Comparison of ENCODE assay signal across 43 mouse cellular contexts in genomic region chr3:109062391-109062790, GRCm38 (mm10). TPM values are rescaled to one million over a fixed set of nuclear protein-coding genes. Genes with fewer than 3 reads are reported as not detected.
"Had no signal": no experiment of that assay in that cellular context is flagged by ENCODE, and none has a peak within 500 bp of the region (broad histone marks: within the 10 kb centered on the region; RNA-seq: fewer than 3 reads in every experiment).

No protein-coding gene starts in this region.

- H3K9ac ChIP-seq: heart, embryonic 12.5 days; heart, embryonic 13.5 days; heart, embryonic 15.5 days; hindbrain, embryonic 12.5 days; hindbrain, embryonic 13.5 days; hindbrain, embryonic 14.5 days; hindbrain, embryonic 15.5 days; intestine, embryonic 15.5 days; kidney, embryonic 15.5 days had no signal

- H3K27me3 ChIP-seq: heart, embryonic 13.5 days; heart, embryonic 15.5 days; hindbrain, embryonic 12.5 days; hindbrain, embryonic 13.5 days; hindbrain, embryonic 15.5 days; intestine, embryonic 15.5 days had no signal

- H3K27ac ChIP-seq: heart, embryonic 10.5 days; heart, embryonic 13.5 days; heart, embryonic 15.5 days; hindbrain, embryonic 10.5 days; hindbrain, embryonic 12.5 days; hindbrain, embryonic 13.5 days; hindbrain, embryonic 14.5 days; hindbrain, embryonic 15.5 days; hindbrain, postnatal 0 days; intestine, embryonic 15.5 days; kidney, embryonic 15.5 days; kidney, postnatal 0 days had no signal

- H3K4me2 ChIP-seq: heart, embryonic 11.5 days; heart, embryonic 12.5 days; heart, embryonic 13.5 days; heart, embryonic 15.5 days; hindbrain, embryonic 12.5 days; hindbrain, embryonic 13.5 days; hindbrain, embryonic 14.5 days; hindbrain, embryonic 15.5 days; intestine, embryonic 15.5 days; kidney, embryonic 15.5 days had no signal

- ATAC-seq: intestine, embryonic 15.5 days; intestine, embryonic 16.5 days; intestine, postnatal 0 days had no signal

- H3K4me1 ChIP-seq: heart, embryonic 12.5 days; heart, embryonic 13.5 days; heart, embryonic 15.5 days; hindbrain, embryonic 10.5 days; hindbrain, embryonic 12.5 days; hindbrain, embryonic 13.5 days; hindbrain, embryonic 15.5 days; intestine, embryonic 15.5 days; kidney, embryonic 15.5 days had no signal

- H3K36me3 ChIP-seq: heart, embryonic 10.5 days; heart, embryonic 12.5 days; heart, embryonic 13.5 days; heart, embryonic 15.5 days; hindbrain, embryonic 10.5 days; hindbrain, embryonic 12.5 days; hindbrain, embryonic 13.5 days; hindbrain, embryonic 15.5 days; intestine, embryonic 15.5 days; kidney, embryonic 15.5 days had no signal

- DNase-seq: kidney, adult 11 months; kidney, adult 18-20 months; layer of hippocampus, adult 9-11 months had no signal

- H3K9me3 ChIP-seq: heart, embryonic 10.5 days; heart, embryonic 12.5 days; heart, embryonic 13.5 days; heart, embryonic 15.5 days; hindbrain, embryonic 10.5 days; hindbrain, embryonic 12.5 days; hindbrain, embryonic 13.5 days; hindbrain, embryonic 15.5 days; intestine, embryonic 15.5 days; kidney, embryonic 15.5 days had no signal

- H3K4me3 ChIP-seq: heart, embryonic 10.5 days; heart, embryonic 12.5 days; heart, embryonic 13.5 days; heart, embryonic 15.5 days; hindbrain, embryonic 10.5 days; hindbrain, embryonic 12.5 days; hindbrain, embryonic 13.5 days; hindbrain, embryonic 15.5 days; intestine, embryonic 15.5 days; kidney, embryonic 15.5 days had no signal

RNA-seq across cellular contexts. Expression of gene Slc25a54, which starts 17.9 kb away (rescaled TPM):
- total RNA-seq: heart, postnatal 10 days; heart, postnatal 14 days; heart, postnatal 25 days; heart, postnatal 36 days; heart, postnatal 4 days; hematopoietic stem cell, adult 5-6 weeks; hindbrain, postnatal 0 days; layer of hippocampus, adult 18-20 months; layer of hippocampus, adult 8-10 months; layer of hippocampus, postnatal 10 days; layer of hippocampus, postnatal 14 days; layer of hippocampus, postnatal 25 days; layer of hippocampus, postnatal 36 days; left cerebral cortex, adult 18-20 months had no signal
- polyA plus RNA-seq: heart, embryonic 10.5 days; heart, embryonic 11.5 days; heart, embryonic 12.5 days; heart, embryonic 13.5 days; heart, embryonic 14.5 days; heart, embryonic 15.5 days; heart, embryonic 16.5 days; heart, postnatal 0 days; hindbrain, embryonic 10.5 days; hindbrain, embryonic 11.5 days; hindbrain, embryonic 12.5 days; hindbrain, embryonic 13.5 days; hindbrain, embryonic 14.5 days; hindbrain, embryonic 15.5 days; hindbrain, embryonic 16.5 days; hindbrain, postnatal 0 days; inflammation-experienced regulatory T-cells, adult 6 months; intestine, embryonic 14.5 days; intestine, embryonic 15.5 days; intestine, embryonic 16.5 days; intestine, postnatal 0 days; kidney, adult 2 months; kidney, embryonic 14.5 days; kidney, embryonic 15.5 days; kidney, embryonic 16.5 days; kidney, postnatal 0 days; large intestine, adult 2 months had no signal
